Mouse (Mus musculus): ENCODE measurements around the gene Aspm.
"Not testable (repeated sequence)": the region's sequence is repeated elsewhere in the genome, so short reads cannot be mapped to it uniquely, and the experiment has no call there.

The Aspm gene

GRCm38 (mm10) chr1:139454340-139455225 lies at the start of gene Aspm:
Aspm (plus strand) TSS chr1:139454772.
- DNase-seq, result peak; percentile 83

GRCm38 (mm10) chr1:139405766-139406165 lies 48.8 kb upstream of the Aspm start:
- no peak for DNase-seq

- DNase-seq, result no peak
Measured at GRCm38 (mm10) chr1:139407701-139408100, 46.9 kb upstream of the Aspm start.

- not testable (repeated sequence) for DNase-seq
Measured at GRCm38 (mm10) chr1:139412365-139412764, 42.2 kb upstream of the Aspm start.

- no peak for DNase-seq
Measured at GRCm38 (mm10) chr1:139413465-139413864, 41.1 kb upstream of the Aspm start.

GRCm38 (mm10) chr1:139421521-139421874 lies 33.1 kb upstream of the Aspm start:
- DNase-seq, result no peak

- DNase-seq, result peak; percentile 83
Measured at GRCm38 (mm10) chr1:139421875-139422791, 32.4 kb upstream of the Aspm start, which contains the start of gene Zbtb41. Zbtb41 (plus strand) TSS chr1:139422288.

- DNase-seq, result no peak
Measured at GRCm38 (mm10) chr1:139422941-139423340, 31.6 kb upstream of the Aspm start.

- DNase-seq, result no peak
Measured at GRCm38 (mm10) chr1:139423931-139424330, 30.6 kb upstream of the Aspm start.

GRCm38 (mm10) chr1:139425006-139425405 lies 29.6 kb upstream of the Aspm start:
- no peak for DNase-seq

GRCm38 (mm10) chr1:139438373-139438772 lies 16.2 kb upstream of the Aspm start:
- peak; percentile 31 for DNase-seq

- not testable (repeated sequence) for DNase-seq
Measured at GRCm38 (mm10) chr1:139443103-139443502, 11.5 kb upstream of the Aspm start.

- no peak for DNase-seq
Measured at GRCm38 (mm10) chr1:139455226-139455869, 776 bp downstream of the Aspm start.

GRCm38 (mm10) chr1:139460807-139461206 lies 6.2 kb downstream of the Aspm start:
- DNase-seq, result no peak

- DNase-seq, result no peak
Measured at GRCm38 (mm10) chr1:139465936-139466335, 11.4 kb downstream of the Aspm start.

GRCm38 (mm10) chr1:139478898-139479297 lies 24.3 kb downstream of the Aspm start:
- DNase-seq, result peak; percentile 26

GRCm38 (mm10) chr1:139480246-139480645 lies 25.7 kb downstream of the Aspm start:
- DNase-seq, result peak; percentile 14

GRCm38 (mm10) chr1:139481146-139481545 lies 26.6 kb downstream of the Aspm start:
- no peak for DNase-seq

- DNase-seq, result no peak
Measured at GRCm38 (mm10) chr1:139494630-139495029, 40.1 kb downstream of the Aspm start.

GRCm38 (mm10) chr1:139495408-139495807 lies 40.8 kb downstream of the Aspm start:
- no peak for DNase-seq

GRCm38 (mm10) chr1:139496212-139496611 lies 41.6 kb downstream of the Aspm start:
- no peak for DNase-seq

GRCm38 (mm10) chr1:139499751-139500150 lies 45.2 kb downstream of the Aspm start:
- DNase-seq, result no peak

- DNase-seq, result no peak
Measured at GRCm38 (mm10) chr1:139501258-139501752, 46.7 kb downstream of the Aspm start, which contains the start of gene F13b. F13b (plus strand) TSS chr1:139501702.
